Mouse (Mus musculus) intestine, postnatal 0 days (tissue): Measurements from ENCODE around the gene Dad1. TPM values are rescaled to one million over a fixed set of nuclear protein-coding genes. Genes with fewer than 3 reads are reported as not detected.

Experiments used
- ATAC-seq: fragments of 200-750 bp; cut with Nextera tagmentation; 2 replicates; pipeline ENCODE4 v1.8.0; 2017; ENCODE audit warnings: mild to moderate bottlenecking, moderate TSS enrichment, moderate library complexity
- H3K27ac ChIP-seq: fragments of 300-500 bp; sonication (generic); 2 replicates; pipeline ENCODE4 v1.5.1; 2014; ENCODE audit warnings: mild to moderate bottlenecking, low read depth, low read length, moderate library complexity
- H3K27me3 ChIP-seq: fragments of 300-500 bp; sonication (generic); replicated peaks from 2 replicates; pipeline ENCODE4 v1.6.1; 2014; ENCODE audit warnings: low read length, mixed read lengths; ENCODE audit not compliant: control insufficient read depth, insufficient read depth
- H3K36me3 ChIP-seq: fragments of 300-500 bp; sonication (generic); 2 replicates; pipeline ENCODE4 v1.6.1; 2014; ENCODE audit warnings: mild to moderate bottlenecking, moderate library complexity; ENCODE audit not compliant: control insufficient read depth, insufficient read depth
- H3K4me1 ChIP-seq: fragments of 300-500 bp; sonication (generic); replicated peaks from 2 replicates; pipeline ENCODE4 v1.6.1; 2014; ENCODE audit warnings: antibody characterized with exemption, low read length, mixed read lengths; ENCODE audit not compliant: control insufficient read depth, insufficient read depth
- H3K4me2 ChIP-seq: fragments of 300-500 bp; sonication (generic); replicated peaks from 2 replicates; pipeline ENCODE4 v1.6.1; 2014; ENCODE audit warnings: low read depth, mild to moderate bottlenecking, moderate library complexity
- H3K4me3 ChIP-seq: fragments of 300-500 bp; sonication (generic); 2 replicates; pipeline ENCODE4 v1.5.1; 2014; ENCODE audit warnings: low read depth, low read length
- H3K9ac ChIP-seq: fragments of 300-500 bp; sonication (generic); 2 replicates; pipeline ENCODE4 v1.6.1; 2014; ENCODE audit warnings: mild to moderate bottlenecking, low read depth, low read length
- H3K9me3 ChIP-seq: fragments of 300-500 bp; sonication (generic); 2 replicates; pipeline ENCODE4 v1.6.1; 2016; ENCODE audit warnings: mixed run types; ENCODE audit not compliant: control insufficient read depth
- CTCF ChIP-seq: sonication (generic); IDR thresholded peaks from 2 replicates; pipeline ENCODE4 v1.5.1; 2016; ENCODE audit warnings: low read depth, mild to moderate bottlenecking, control low read depth, antibody characterized with exemption, moderate library complexity
- WGBS: fragments of 180-500 bp; shearing (Covaris S2); extraction: QIAGEN DNeasy Blood & Tissue Kit; methylation state at CpG from one replicate; pipeline ENCODE4 v1.1.7; 2014; 5-methylcytosine and 5-hydroxymethylcytosine counted together
- polyA plus RNA-seq: library from polyadenylated mRNA; unstranded; fragments of >200 nt; fragmentation: Nextera tagmentation; extraction: Ambion mirVana; gene quantifications from 2 replicates; pipeline ENCODE4 v1.2.1, GENCODE M21; 2015

Dad1 gene
- polyA plus RNA-seq, 1 experiment from 2014 or later = 492 TPM

GRCm38 (mm10) chr14:54203207-54203606 lies 50.7 kb downstream of the Dad1 start:
- no peak for ATAC-seq
- H3K9ac ChIP-seq = no peak overlapping the region

GRCm38 (mm10) chr14:54200363-54200762 lies 53.5 kb downstream of the Dad1 start:
- no peaks in the 10 kb centered on the region for H3K9me3 ChIP-seq
- H3K36me3 ChIP-seq = no peaks in the 10 kb centered on the region
- no peak overlapping the region for H3K4me2 ChIP-seq
- H3K4me1 ChIP-seq = no peaks in the 10 kb centered on the region
- TF ChIP-seq CTCF = no peak
- 71% methylated on average over 8 of the region's 8 CpGs for WGBS
- no peak overlapping the region for H3K9ac ChIP-seq
- H3K4me3 ChIP-seq = no peak overlapping the region
- H3K27ac ChIP-seq = no peak overlapping the region
- no peaks in the 10 kb centered on the region for H3K27me3 ChIP-seq
- ATAC-seq = no peak

More at GRCm38 (mm10) chr14:54203207-54203606, 50.7 kb downstream of the Dad1 start:
- Histone ChIP-seq H3K36me3 (no peaks in the 10 kb centered on the region), H3K27ac (no peak overlapping the region), H3K4me1 (no peaks in the 10 kb centered on the region), H3K27me3 (no peaks in the 10 kb centered on the region; the same call in 1 of the 2 replicates), H3K4me3 (no peak overlapping the region), H3K4me2 (no peak overlapping the region), H3K9me3 (no peaks in the 10 kb centered on the region)
- TF ChIP-seq CTCF = no peak
- WGBS = 85% methylated on average over 6 of the region's 6 CpGs

GRCm38 (mm10) chr14:54199662-54200061 lies 54.2 kb downstream of the Dad1 start:
- Histone ChIP-seq H3K36me3 (no peaks in the 10 kb centered on the region), H3K9me3 (no peaks in the 10 kb centered on the region), H3K27me3 (no peaks in the 10 kb centered on the region), H3K4me2 (no peak overlapping the region), H3K27ac (no peak overlapping the region), H3K9ac (no peak overlapping the region), H3K4me3 (no peak overlapping the region), H3K4me1 (no peaks in the 10 kb centered on the region)
- no peak for TF ChIP-seq CTCF
- 81% methylated on average over 8 of the region's 8 CpGs for WGBS
- ATAC-seq = no peak

DNA sequence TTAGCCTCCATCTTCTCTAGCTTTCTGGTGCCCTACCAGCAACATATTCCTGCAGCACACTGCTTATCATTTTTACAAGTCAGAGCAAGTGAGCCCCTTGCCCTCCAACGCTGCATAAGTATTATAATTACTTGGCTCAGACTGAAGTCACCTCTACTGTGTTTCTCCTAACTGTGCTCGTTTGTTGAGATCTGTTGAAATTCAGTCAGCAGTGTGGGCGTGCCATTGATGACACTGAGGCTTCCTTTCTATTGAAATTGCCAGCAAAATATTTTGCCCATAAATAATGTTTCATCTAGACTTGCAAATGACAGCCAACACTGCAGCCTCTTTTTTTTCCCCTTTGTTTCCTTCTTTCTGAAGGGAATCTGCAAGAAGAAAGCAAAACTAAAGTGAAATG lies 56.2 kb downstream of the Dad1 start:
- Histone ChIP-seq H3K27ac (no peak overlapping the region), H3K27me3 (no peaks in the 10 kb centered on the region), H3K4me3 (no peak overlapping the region), H3K4me2 (no peak overlapping the region), H3K9ac (no peak overlapping the region), H3K36me3 (no peaks in the 10 kb centered on the region), H3K4me1 (no peaks in the 10 kb centered on the region), H3K9me3 (no peaks in the 10 kb centered on the region)
- no peak for ATAC-seq
- WGBS = 66% methylated on average over 3 of the region's 3 CpGs
- TF ChIP-seq CTCF = no peak

- H3K4me2 ChIP-seq = no peak overlapping the region
- no peak for ATAC-seq
- H3K27me3 ChIP-seq = no peaks in the 10 kb centered on the region
- no peak for TF ChIP-seq CTCF
- peaks cover 5% of the 10 kb centered on the region for H3K4me1 ChIP-seq
- H3K9ac ChIP-seq = no peak overlapping the region
- H3K36me3 ChIP-seq = no peaks in the 10 kb centered on the region
- no peaks in the 10 kb centered on the region for H3K9me3 ChIP-seq
- H3K27ac ChIP-seq = no peak overlapping the region
- no peak overlapping the region for H3K4me3 ChIP-seq
- WGBS = 82% methylated on average over 6 of the region's 6 CpGs
These were observed 58.0 kb downstream of the Dad1 start for GRCm38 (mm10) chr14:54195838-54196423.

GRCm38 (mm10) chr14:54193354-54194133 lies 60.4 kb downstream of the Dad1 start:
- H3K4me2 ChIP-seq = no peak overlapping the region
- H3K4me3 ChIP-seq = no peak overlapping the region
- peaks cover 10% of the 10 kb centered on the region for H3K4me1 ChIP-seq
- H3K9ac ChIP-seq = no peak overlapping the region
- H3K9me3 ChIP-seq = no peaks in the 10 kb centered on the region
- no peaks in the 10 kb centered on the region for H3K27me3 ChIP-seq
- WGBS = 76% methylated on average over 9 of the region's 9 CpGs
- no peak for ATAC-seq
- no peak for TF ChIP-seq CTCF
- no peak overlapping the region for H3K27ac ChIP-seq
- no peaks in the 10 kb centered on the region for H3K36me3 ChIP-seq
